Mouse (Mus musculus): Measurements from ENCODE around the gene Snrnp25.
A peak's percentile ranks its signal among the peaks of the same experiment; 100 is the strongest.
"Not testable (repeated sequence)": the region's sequence is repeated elsewhere in the genome, so short reads cannot be mapped to it uniquely, and the experiment has no call there.

The Snrnp25 gene

DNA sequence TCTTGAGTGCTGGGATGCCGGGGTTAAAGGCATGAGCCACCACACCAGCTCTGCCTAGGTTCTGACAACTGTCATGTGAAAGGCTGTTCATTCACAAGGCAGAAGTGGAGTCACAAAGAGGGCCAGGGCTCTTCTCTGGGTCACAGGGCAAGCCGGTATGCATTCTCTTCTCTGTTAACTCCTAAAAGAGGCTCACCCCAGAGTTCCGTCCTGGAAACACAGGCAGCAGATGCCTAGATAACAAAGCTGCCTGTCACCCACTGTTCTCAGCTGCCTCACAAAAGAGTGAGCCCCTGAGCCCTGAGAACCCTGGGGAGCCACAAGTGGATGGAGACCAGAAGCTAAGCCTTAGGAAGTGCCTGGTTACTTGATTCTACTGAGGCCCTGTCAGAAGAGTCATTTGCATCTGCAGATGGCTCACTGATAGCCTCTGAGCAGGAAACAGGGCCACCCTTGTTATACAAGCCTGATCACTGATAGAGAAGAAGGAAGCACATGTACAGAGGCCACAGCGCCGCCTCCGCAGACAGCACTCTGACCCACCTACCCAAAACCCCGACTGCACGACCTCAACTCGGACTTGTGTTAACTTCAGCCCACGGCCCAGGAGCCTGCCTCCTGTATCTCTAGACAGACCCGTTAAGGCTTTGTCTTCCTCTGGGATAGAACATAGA lies 9.2 kb upstream of the Snrnp25 start:
- DNase-seq, result peak in 1 of 2 experiments; percentile 21

DNA sequence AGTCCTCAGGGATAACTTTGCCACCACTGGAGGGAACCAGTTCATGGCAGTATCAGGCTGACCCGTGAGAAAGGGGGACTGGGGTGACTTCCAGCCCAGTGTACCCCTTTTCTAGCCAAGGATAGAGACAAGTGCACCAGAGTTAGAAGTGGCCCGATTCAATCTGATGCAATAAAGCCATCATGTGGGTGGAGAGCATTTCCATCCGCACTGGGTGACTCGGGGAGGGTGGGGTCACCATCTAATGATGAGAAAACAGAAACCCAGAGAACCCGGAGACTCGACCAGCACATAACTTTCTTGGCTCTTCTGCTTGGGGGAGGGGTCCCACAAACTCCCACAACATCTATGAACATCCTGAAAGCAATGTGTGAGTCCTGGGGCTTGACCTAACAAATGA lies 8.5 kb upstream of the Snrnp25 start:
- DNase-seq, result no peak

DNA sequence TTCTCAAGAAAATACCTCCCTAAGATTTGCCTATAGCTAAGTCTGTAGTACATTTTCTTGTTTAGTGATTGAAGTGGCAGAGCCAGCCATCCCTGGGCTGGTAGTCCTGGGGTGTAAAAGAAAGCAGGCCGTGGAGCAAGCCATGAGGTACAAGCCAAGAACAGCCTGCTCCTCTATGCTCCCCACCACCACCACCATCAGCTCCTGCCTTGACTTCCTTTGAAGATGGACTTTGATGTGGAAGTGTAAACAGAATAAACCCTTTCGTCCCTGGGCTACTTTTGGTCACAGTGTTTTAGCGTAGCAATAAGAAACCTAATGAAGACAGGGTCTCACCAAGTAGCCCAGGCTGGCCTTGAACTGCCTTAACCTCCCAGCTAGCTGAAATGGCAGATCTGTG lies 7.4 kb upstream of the Snrnp25 start:
- DNase-seq, result no peak

DNA sequence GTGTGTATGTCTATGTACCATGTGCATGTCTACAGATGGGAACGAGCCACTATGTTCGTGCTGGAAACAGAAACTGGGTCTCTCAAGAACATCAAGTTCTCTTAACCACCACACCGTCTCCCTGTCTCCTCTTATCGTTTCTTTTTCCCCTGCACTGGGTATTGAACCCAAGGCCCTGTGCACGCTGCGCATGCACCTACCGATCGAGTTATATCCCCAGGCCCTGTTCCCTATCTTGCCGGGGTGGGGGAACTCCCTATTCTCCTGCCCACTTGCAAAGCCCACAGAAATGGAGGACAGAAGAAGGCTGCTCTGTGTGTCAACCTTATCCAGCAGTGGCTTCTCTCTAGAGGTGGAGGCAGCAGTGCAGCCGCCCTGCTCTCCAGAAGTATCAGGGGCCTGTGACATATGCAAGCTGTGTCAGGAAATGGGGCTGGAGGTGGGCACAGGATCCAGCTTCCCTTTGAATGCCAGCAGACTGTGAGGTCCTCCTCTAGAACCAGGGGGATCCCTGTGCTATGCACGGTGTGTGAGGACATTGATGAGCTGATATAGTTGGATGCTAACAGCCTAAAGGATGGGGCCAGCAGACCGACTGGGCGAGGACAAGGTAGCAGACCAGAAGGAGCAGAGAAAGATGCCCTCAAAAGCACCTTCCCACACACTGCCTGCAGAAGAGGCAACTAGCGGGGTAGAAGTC lies 6.8 kb upstream of the Snrnp25 start:
- DNase-seq, result no peak

DNA sequence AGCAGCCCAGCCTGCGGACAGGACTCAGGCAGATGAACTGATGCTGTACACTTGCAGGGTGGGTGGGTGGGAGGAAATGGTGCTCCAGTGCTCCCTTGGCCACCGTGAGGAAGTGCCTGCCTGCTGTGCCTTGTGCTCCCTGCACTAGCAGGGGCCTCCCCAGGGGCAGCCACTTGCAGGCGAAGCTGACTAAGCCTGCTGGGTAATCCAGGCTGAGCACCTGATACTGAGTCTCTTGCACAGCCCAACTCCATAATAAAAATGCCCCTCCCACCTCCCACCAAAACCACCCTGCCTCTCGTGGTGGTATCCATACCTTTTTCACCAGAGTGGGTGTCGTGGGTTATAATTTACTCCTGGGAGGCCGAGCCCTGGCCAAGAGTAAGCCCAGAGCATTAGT lies 6.0 kb upstream of the Snrnp25 start:
- DNase-seq, result peak in 1 of 2 experiments; percentile 15

DNA sequence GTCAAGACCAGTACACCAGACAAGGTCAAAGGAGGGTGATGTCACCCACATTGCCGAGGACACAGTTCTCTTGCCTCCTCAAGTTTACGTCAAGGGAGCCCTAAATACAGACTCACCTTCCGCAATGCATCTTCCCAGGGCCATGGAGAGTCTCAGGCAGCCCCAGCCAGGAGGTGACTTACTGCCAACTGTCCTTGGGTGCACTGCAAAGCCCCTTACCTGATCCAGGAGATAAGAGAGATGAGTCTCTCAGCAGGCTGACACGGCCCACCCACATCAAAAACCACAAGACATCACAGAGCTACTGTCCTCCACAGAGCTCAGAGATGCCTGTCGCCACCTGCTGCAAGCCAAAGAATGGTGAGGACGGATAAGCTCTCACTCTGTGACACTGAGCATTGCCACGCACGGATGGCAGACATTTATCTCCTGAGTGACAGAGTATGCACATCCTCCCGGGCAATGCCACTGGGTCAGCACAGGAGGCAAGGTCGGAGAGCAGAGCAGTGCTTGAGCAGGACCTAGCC lies 5.1 kb upstream of the Snrnp25 start, which contains the start of gene Il9r:
TSS of gene Il9r (minus strand) at position 205 of the 527 bp plus-strand sequence.
- DNase-seq, result peak in 1 of 2 experiments; percentile 12

DNA sequence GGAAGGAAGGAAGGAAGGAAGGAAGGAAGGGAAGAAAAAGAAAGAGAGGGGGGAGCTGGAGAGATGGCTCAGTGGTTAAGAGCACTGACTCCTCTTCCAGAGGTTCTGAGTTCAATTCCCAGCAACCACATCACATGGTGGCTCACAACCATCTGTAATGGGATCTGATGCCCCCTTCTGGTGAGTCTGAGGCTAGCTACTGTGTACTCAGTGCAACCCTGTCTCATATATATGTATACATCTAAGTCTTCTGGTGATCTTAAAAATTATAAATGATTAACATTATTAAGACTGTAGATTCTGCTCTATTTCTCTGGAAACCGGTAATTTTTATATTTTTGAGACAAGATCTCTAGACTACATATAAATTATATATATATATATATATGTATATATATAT lies 4.2 kb upstream of the Snrnp25 start:
- DNase-seq, result not testable (repeated sequence)

DNA sequence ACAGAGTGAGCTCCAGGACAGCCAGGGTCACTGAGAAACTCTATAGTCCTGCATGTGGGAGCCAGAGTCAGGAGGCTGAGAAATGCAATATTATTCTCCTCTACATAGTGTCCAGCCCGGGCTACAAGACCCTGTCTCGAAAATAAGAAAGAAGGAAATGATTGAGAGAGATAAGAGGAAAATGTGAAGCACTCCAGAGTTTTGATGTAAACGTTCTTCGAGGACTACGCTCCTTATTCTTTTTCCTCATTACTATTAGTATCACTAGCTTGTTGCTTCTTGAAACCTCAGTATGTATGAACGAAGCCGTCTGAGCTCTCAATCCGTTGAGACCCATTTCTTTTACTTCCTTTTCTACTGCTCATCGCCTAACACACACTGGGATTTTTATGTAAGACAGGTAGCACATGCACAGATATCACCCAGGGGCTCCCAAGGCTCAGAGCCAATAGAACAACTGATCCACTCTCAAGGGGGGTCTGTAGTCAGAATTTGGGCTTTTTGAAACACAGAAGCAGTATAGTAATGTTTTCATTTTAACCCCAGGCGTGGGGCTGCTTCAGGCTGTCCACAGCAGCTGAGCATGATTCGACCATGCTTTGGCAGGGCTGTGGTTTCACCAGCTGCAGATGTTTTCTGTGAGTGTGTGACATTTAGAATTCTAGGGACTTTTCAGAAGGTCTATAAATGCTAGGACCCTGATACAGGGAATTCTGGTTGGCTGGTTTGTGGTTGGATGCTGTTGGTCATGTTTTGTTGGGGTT lies 3.1 kb upstream of the Snrnp25 start:
- no peak for DNase-seq

DNA sequence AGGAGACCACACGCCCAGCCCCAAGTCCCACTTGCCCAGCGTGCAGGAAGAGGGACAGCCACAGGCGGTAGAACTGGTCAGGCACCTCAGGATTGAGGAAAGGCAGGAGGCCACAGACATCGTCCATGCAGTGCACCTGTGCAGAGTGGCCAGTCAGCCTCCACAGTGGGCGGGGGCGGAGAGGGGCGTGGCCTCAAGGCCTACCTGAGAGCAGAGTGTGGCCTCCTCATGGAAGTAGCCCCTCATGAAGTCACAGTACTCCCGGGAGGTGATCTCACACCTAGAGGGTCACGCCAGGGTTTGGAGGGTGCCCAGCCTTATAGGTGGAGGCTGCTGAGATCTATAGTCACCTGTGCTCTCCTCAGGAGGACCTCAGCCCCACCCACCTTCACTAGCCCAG lies 5.4 kb downstream of the Snrnp25 start:
- no peak for DNase-seq

DNA sequence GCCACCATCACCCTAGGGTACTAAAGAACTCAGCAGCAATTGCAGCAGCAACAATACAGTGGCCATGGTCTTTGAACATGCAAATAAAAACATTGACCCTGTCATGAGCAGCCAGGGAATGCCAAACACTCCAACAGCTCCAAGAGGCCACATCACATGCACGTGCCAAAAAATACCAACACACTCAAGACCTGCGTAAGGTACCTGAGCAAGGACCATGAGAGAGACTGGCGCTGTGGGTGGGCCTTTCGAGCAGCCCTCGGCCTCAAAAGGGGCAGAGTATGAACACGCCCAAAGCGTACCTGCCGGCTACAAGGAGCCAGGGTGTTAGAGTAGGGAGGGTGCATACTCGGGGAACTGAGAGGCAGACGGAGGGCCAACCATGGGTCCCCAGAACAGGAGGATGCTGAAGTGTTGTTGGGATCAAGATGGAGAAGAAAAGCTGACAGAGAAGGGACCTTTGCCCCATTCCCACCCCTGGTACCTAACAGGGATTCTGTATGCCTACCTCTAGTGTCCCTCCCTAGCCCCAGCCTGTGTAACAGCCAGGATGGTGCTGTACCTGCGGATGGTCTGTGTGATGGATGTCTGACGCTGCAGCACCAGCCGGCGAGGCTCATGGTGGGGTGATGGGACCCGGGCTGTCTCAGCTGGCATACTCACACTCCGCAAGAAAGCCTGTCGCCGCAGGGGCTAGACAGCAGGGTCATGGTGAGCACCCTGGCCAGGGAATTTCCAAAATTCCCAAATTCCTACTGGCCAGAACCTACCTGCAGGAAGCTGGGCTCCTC lies 10.4 kb downstream of the Snrnp25 start:
- DNase-seq, result peak in 1 of 2 experiments; percentile 38

DNA sequence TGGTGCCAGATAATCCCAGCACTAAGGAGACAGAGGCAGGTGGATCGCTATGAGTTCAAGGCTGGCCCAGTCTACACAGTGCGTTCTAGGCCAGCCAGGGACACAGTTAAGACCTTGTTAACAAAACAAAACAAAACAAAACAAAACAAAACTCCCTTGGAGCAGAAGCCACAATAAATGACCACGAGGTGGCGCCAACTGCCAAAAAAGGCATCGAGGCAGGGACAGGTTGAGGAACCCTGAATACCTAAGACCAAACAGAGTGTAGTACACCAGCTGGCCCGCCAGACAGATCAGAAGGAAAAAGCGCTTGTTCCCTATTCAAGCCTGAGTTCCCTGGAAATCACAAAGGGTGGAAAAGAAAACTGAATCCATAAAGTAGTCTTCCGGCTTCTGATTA lies 11.6 kb downstream of the Snrnp25 start:
- peak; percentile 79 to 90 for DNase-seq

DNA sequence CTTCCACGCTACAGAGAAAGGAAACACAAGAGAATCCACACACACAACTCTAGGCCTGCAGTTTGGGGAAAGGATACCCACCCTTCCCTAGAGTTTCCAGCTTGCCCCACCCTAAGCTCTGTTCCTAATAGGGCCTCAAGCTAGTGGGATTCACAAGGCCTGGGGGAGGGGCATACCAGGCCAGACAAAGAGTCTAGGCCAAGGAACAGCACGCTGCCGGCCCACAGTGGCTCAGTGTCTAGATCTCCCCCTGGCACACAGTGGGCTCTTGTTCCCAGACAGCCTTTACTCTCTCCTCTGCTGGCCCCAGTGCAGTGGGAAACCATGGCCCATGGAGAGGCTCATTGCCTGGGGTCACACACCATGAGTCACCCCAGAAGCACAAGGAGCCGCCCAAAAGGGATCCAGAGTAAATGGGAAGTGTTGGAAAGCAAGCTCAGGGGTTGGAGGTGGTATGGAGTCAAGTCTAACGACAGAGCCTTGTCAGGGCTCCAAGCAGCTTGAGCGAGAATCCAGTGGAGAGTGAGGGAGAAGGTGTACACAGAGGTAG lies 13.4 kb downstream of the Snrnp25 start:
- no peak for DNase-seq

DNA sequence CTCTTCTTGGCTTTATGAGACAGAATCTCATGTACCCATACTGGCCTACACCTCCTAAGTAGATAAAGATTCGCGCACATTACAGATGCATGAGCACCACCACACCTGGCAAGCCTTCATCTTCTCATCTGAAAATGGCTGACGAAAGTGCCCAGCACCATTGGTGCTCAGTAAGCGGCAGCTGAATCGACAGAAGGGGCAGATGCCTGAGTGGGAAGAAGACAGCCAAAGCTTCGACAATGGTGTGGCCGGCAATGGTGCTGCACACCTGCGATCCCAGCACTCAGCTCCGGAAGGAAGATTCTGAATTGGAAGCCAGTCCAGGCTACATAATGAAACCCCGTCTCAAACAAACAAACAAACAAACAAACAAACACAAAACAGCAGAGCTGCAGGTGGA lies 14.1 kb downstream of the Snrnp25 start:
- DNase-seq, result no peak

DNA sequence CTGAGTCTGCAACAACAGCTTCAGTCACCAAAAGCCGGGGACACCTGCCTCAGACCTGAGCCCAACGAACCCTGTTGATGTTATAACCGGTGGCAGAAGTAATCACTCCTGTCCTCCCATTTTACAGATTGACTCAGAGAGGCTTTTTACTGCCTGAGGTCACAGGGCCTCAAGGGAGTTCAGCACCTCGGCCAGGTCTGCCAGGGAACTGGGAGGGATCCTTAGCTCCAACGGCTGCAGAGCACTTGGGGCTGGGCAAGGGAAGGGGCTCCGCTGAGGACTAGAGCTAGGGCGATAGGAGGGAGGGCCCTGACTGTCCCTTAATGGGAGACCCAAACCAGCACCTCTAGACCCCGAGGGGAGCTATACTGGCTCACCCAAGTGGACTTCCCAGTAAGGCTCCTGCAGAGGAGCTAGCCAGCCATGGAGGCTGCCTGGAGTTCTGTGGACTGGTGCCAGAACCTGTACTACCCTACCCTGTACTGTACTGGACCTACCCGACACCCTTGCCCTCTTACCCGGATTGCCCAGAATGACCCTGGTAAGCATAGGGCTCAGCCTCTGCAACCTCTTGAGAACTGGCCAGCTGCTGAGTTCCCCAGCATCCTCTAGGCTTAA lies 15.5 kb downstream of the Snrnp25 start:
- DNase-seq, result peak in 1 of 2 experiments; percentile 83

DNA sequence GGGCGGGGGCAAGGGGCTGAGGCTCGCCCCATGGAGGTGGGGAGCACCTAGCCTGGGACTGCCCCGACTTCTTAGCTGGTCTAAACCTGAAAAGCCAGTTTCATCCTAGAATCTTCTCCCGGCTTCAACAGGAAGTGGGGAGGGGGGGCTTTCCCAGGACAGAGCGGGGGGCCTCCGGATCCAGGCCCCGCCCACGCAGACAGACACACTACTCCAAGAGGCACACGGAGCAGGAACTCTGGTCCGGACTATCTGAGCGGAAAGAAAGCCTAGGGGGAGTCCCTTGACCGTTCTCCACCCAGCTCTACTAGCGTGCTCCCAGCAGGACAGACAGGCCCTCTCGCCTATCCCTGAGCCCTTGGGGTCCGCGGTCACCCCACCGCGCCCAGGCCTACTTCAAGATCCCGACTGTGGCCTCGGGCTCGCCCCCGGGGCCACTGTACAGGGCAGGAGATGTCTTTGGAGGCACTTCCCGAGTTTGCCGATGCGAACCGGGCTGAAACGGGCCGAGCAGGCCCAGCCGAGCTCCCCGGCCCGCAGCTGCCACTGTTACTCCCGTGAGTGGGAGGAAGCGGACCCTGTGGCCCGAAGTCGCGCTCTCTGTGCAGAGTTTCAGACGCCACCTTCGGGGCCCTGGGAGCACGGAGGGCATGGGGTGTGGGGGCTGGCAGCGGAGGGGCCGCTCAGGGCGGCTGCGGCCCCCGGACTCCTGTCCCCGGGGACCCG lies 16.2 kb downstream of the Snrnp25 start:
- DNase-seq, result peak; percentile 86 to 95

DNA sequence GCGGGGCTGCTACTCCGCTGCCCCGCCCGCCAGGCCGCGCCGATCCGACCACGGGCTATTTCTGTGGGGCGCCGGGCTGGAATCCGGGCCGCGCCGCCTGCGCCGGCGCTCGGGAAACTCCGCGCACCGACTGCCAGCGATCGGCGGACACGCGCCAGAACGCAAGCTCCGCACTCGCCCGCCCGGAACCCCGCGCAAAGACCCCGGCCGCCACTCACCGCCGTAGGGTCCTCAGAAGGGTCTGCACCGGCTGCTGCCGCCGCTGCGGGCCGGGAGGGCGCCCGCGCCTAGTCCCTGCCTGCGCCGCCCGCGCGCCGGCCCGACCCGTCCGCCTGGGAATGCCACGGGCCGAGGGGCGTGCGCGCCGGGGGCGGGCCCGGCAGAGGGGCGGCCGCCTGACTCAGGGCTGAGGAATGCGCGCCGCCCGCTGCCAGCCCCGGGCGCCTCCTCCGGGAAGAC lies 16.8 kb downstream of the Snrnp25 start, which contains the start of gene Rhbdf1:
TSS of gene Rhbdf1 (minus strand) at position 350 of the 459 bp plus-strand sequence.
- DNase-seq, result peak; percentile 72 to 91

DNA sequence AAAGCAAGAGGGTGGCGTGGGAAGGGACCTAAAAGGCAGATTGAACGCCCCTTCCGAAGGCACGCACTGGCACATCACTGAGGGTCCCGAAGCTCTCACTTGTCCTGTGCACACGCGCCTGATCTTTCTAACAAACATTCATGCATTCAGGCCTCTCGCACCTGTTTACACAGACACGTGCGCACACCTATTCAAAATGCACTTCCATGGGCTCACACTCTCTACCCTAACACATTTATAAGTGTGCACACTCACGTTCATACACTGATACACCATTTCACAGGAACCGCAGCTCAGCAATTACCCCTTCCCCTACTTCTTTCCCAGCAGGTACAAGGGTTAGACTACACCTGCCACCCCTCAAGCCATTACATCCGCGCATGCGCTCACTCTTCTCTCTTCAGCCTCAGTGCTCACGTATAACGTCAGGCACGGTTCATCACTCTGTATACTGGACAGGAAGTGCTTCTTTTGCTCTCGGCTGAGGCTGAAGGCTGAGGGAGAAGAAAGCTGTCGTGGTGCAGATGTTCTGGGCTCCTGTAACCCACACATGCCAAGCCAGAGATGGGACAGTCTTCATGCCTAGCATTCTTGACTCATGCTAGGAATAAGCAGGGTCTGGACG lies 17.5 kb downstream of the Snrnp25 start:
- DNase-seq, result peak; percentile 66 to 83

DNA sequence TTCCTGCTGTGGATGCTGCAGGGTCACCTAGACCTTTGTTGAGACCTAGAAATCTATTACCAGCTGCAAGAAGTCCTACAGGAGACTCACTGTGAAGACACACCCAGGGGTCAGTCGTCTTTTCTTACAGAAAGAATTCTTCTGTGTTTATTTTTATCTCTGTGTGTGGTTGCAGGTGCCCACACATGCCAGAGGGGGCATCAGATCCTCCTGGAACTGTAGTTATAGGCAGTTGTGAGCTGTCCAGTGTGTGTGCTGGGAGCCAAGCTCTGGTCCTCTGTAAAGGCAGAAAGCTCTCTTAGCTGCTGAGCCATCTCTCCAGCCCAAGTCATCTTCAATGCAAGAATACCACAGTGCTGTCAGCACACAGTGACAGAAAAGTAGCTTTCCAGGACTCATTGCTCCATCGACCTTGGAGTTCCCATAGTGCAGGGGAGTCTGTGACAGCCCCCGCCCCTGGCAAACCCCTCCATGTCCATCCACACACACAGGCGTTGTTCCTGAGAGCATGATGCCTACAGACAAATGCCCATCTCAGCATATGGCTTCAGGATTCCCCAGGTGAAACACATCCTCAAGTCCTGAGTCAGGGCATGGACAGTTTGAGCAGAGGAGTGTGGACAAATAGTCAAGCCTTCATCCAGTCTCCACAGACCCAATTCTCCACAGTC lies 18.2 kb downstream of the Snrnp25 start:
- no peak for DNase-seq

DNA sequence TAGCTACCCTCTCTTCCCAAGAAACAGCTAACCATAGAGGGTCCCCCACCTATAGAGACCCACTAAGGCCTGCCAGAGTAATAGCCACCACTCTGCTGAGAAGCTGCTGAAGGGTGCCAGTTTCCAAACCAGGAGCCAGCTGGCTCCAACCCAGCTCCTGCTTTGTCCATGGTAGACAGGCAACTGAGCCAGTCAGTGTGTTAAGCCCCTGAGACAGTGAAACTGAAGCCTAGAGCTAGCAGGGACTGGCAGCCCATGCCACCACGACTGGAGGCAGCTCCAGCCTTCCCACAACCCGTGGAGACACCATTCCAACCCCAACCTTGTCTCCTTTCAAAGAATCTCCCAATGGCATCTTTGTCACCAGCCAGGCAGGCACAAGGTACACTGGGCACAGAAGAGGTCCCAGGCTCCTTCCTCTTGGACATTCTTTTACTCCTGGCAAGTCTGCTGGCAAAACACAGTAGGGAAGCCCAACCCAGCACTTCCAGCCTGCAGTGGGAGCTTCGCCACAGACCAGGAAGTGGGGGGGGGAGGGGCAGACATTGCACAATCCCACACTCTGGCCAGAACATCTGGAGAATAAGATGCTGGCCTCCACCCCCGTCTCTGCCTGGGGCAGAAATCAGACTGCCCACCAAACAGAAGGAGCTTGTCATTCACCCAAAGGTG lies 19.4 kb downstream of the Snrnp25 start:
- peak; percentile 91 to 92 for DNase-seq
